Mouse (Mus musculus) heart, embryonic 11.5 days (tissue): ENCODE results near the gene Pkd1l3. TPM values are rescaled to one million over a fixed set of nuclear protein-coding genes. Genes with fewer than 3 reads are reported as not detected.

Experiments used
- polyA plus RNA-seq: library from polyadenylated mRNA; unstranded; fragments of >200 nt; fragmentation: Nextera tagmentation; extraction: Ambion mirVana; gene quantifications from 2 replicates; pipeline ENCODE4 v1.2.1, GENCODE M21; 2014

Gene Pkd1l3
- polyA plus RNA-seq, 1 experiment from 2014 or later: 0.34 TPM

Other genes starting within 250 kb of the Pkd1l3 start
- gene Pmfbp1, start 120.5 kb upstream of the Pkd1l3 start, polyA plus RNA-seq: 0.10 and 0.28 TPM in 2 replicates
- 12.1 and 15.2 TPM in 2 replicates for gene Dhx38, start 48.7 kb upstream of the Pkd1l3 start, polyA plus RNA-seq
- gene Txnl4b, start 48.6 kb upstream of the Pkd1l3 start, polyA plus RNA-seq: 18.9 and 19.2 TPM in 2 replicates
- 0.54 and 0.74 TPM in 2 replicates for gene Hp, start 35.3 kb upstream of the Pkd1l3 start, polyA plus RNA-seq
- 32.2 and 36.0 TPM in 2 replicates for gene Dhodh, start 5.8 kb upstream of the Pkd1l3 start, polyA plus RNA-seq
- gene Ist1, start 78.7 kb downstream of the Pkd1l3 start, polyA plus RNA-seq: 89.6 and 106 TPM in 2 replicates
- 17.0 and 19.6 TPM in 2 replicates for gene Zfp821, start 91.0 kb downstream of the Pkd1l3 start, polyA plus RNA-seq
- gene Atxn1l, start 123.2 kb downstream of the Pkd1l3 start, polyA plus RNA-seq: 5.4 and 5.5 TPM in 2 replicates
- gene Ap1g1, start 164.0 kb downstream of the Pkd1l3 start, polyA plus RNA-seq: 22.1 and 35.4 TPM in 2 replicates